Mouse (Mus musculus): Measurements from ENCODE around the gene Cmtm1.

DNA sequence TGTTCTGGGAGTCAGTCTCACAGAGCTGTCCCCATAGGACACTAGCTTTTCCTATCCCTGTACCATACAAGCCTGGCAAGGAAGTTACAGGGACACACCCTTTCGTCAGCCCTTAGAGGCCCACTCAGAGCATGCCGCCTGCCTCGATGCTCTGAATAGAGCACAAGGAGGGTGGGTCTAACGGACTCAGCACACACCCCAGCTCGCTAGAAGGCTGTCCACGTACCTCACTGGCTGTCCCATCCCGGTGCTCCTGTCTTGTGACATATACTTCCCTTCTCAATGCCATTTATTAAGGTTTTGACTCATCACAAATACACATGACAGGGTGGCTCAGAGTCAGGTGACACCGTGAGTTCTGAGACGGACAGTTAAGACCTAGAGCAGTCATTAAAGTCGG is 44.6 kb upstream of the Cmtm1 start:
- TF ChIP-seq POLR2A (IDR thresholded peaks at IDR 0.05; ENCODE audit: low read depth, low read length), result no peak
- no peak for TF ChIP-seq CTCF (conservative IDR thresholded peaks at IDR 0.05; ENCODE audit: insufficient read depth, insufficient read length, low read depth, low read length)

Measured in kidney, adult 2 months (tissue).